Mouse (Mus musculus) testis, adult 2 months (tissue): Measurements from ENCODE around the gene Psmd3.

Experiments
- CTCF ChIP-seq: fragments of 200-500 bp; IDR thresholded peaks from 2 replicates; pipeline ENCODE4 v1.5.1; 2012; ENCODE audit warnings: low read depth, mild to moderate bottlenecking, inconsistent platforms, low read length, moderate library complexity; ENCODE audit not compliant: control insufficient read depth, insufficient read depth, insufficient replicate concordance
- POLR2A ChIP-seq: fragments of 200-500 bp; IDR thresholded peaks from 2 replicates; pipeline ENCODE4 v1.6.1; 2012; ENCODE audit warnings: low read depth, mild to moderate bottlenecking, inconsistent platforms, low read length, moderate library complexity; ENCODE audit not compliant: control insufficient read depth

- TF ChIP-seq POLR2A (no peak), CTCF (no peak)
Measured at GRCm38 (mm10) chr11:98740026-98740392, 57.7 kb downstream of the Psmd3 start.
